Mouse (Mus musculus): Measurements from ENCODE around the gene Fbxl5.

GRCm38 (mm10) chr5:43824580-43824979 is 3.1 kb upstream of the Fbxl5 start:
- TF ChIP-seq POLR2A (IDR thresholded peaks at IDR 0.05; ENCODE audit: insufficient read depth, low read depth, low read length) (no peak), CTCF (IDR thresholded peaks at IDR 0.05) (no peak), EP300 (IDR thresholded peaks at IDR 0.05; ENCODE audit: insufficient read depth, low read depth, low read length) (no peak)
